Mouse (Mus musculus) MEL (cell line): ENCODE measurements around the gene S100a16.

Source experiments
- E2F4 ChIP-seq: IDR thresholded peaks from 2 replicates; pipeline ENCODE4 v1.6.1; 2011; ENCODE audit warnings: low read depth, low read length, improper control_type of control experiment, borderline replicate concordance
- GABPA ChIP-seq: IDR thresholded peaks from 2 replicates; pipeline ENCODE4 v1.6.1; 2012; ENCODE audit warnings: low read depth, mild to moderate bottlenecking, inconsistent platforms, low read length, improper control_type of control experiment, moderate library complexity
- KAT2A ChIP-seq: conservative IDR thresholded peaks from 2 replicates; pipeline ENCODE4 v1.6.1; 2012; ENCODE audit warnings: low read depth, low read length, improper control_type of control experiment, inconsistent platforms
- NRF1 ChIP-seq: IDR thresholded peaks from 2 replicates; pipeline ENCODE4 v1.6.1; 2014; ENCODE audit warnings: low read depth, mild to moderate bottlenecking, inconsistent platforms, low read length, improper control_type of control experiment, moderate library complexity; ENCODE audit not compliant: poor library complexity, insufficient read depth, severe bottlenecking
- POLR2A ChIP-seq, 2 experiments: IDR thresholded peaks; 2 replicates each; pipeline ENCODE4 v1.6.1; 2011 to 2012; ENCODE audit warnings: low read length in 2 of 2, mild to moderate bottlenecking in 2 of 2, control low read depth in 1 of 2, improper control_type of control experiment in 1 of 2, low read depth in 1 of 2, moderate library complexity in 1 of 2; ENCODE audit not compliant: control insufficient read depth in 1 of 2, insufficient read depth in 1 of 2, poor library complexity in 1 of 2
- RAD21 ChIP-seq: IDR thresholded peaks from 2 replicates; pipeline ENCODE4 v1.6.1; 2011; ENCODE audit warnings: mild to moderate bottlenecking, low read depth, low read length, improper control_type of control experiment
- RCOR1 ChIP-seq: IDR thresholded peaks from 2 replicates; pipeline ENCODE4 v1.6.1; 2012; ENCODE audit warnings: low read depth, mild to moderate bottlenecking, inconsistent platforms, low read length, improper control_type of control experiment
- ZC3H11A ChIP-seq: IDR thresholded peaks from 2 replicates; pipeline ENCODE4 v1.6.1; 2012; ENCODE audit warnings: low read depth, mild to moderate bottlenecking, inconsistent platforms, low read length, improper control_type of control experiment

DNA sequence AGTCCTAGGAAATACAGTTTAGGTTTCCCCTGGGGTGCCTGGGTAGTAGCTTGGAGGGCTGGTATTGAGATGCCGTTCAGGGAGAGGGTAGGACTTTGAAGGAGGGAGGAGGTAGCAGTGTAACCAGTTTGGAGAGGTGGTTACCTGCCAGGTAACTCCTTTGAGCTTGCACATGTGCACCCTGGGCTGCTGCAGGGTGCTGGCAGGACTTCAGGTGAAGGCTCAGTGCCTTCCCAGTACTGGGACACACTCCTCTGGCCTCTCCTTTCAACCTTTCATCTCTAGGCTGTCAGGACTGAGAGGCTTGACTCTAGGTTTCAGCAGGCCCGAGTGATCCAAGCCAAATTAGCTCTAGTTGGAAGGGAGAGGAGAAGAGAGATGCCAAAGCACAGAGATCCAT, 11.0 kb upstream of the S100a16 start:
- TF ChIP-seq POLR2A (IDR thresholded peaks at IDR 0.05; ENCODE audit: control insufficient read depth in 1 of 2, insufficient read depth in 1 of 2, low read depth in 1 of 2, low read length in 2 of 2, poor library complexity in 1 of 2) (no peak), E2F4 (no peak), RCOR1 (no peak), GABPA (no peak), KAT2A (no peak), ZC3H11A (no peak), RAD21 (no peak), NRF1 (no peak)
